Comparison of ENCODE assay signal across 11 mouse cellular contexts in the genomic region with DNA sequence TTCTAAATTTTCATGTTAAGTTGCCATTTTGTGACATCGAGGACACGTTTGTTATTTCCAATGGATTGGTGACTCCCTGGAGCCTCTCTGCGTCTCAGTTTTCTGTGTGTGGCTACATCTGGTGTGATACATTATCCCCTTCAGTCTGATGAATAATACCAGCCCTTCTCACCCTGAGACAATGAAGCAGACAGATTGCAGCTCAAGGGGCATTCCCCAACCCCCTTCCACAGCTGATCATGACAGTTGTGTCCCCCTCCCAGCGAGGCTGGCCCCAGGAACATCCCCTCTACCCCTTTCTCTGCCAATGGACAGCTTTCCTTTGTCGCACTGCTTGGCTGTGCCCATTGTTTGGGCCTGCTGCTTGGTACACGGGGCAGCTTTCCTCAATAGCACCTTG. TPM values are rescaled to one million over a fixed set of nuclear protein-coding genes. Genes with fewer than 3 reads are reported as not detected.
A peak's percentile ranks its signal among the peaks of the same experiment; 100 is the strongest.
DNase-seq lines count a peak whose midpoint lies in the region; ATAC-seq and TF ChIP-seq lines count a peak whose summit lies in the region.
"Had no signal": no experiment of that assay in that cellular context is flagged by ENCODE, and none has a peak within 500 bp of the region (broad histone marks: within the 10 kb centered on the region; RNA-seq: fewer than 3 reads in every experiment).

No protein-coding gene starts in this region.

- H3K27me3 ChIP-seq in forebrain, embryonic 14.5 days (replicated peaks; ENCODE audit: control insufficient read depth, insufficient read depth, low read length) = no peaks in the 10 kb centered on the region
- H3K27me3 ChIP-seq in neural tube, embryonic 15.5 days (replicated peaks) = no peaks in the 10 kb centered on the region

- 51% methylated on average over 6 of the region's 6 CpGs for WGBS in lung, adult 2 months
- 9% methylated on average over 6 of the region's 6 CpGs for WGBS in forebrain, embryonic 14.5 days
- 11% methylated on average over 6 of the region's 6 CpGs for WGBS in neural tube, embryonic 15.5 days

- TF ChIP-seq POLR2A in lung, adult 2 months (IDR thresholded peaks at IDR 0.05; ENCODE audit: borderline replicate concordance, extremely low read depth, low read depth, low read length) = no peak

- H3K4me2 ChIP-seq in forebrain, embryonic 14.5 days (ENCODE audit: low read length) = peak overlapping the region; percentile 36
- no peak overlapping the region for H3K4me2 ChIP-seq in neural tube, embryonic 15.5 days

- H3K36me3 ChIP-seq in forebrain, embryonic 14.5 days (ENCODE audit: control insufficient read depth, insufficient read depth, low read length) = peaks cover 23% of the 10 kb centered on the region
- 0 out of 2 replicates have a peak, but pooled peaks cover 8% of the 10 kb centered on the region for H3K36me3 ChIP-seq in neural tube, embryonic 15.5 days

- H3K4me1 ChIP-seq in lung, adult 2 months (ENCODE audit: control insufficient read depth, insufficient read depth, low read length) = peaks cover 10% of the 10 kb centered on the region
- H3K4me1 ChIP-seq in forebrain, embryonic 14.5 days (ENCODE audit: control insufficient read depth, insufficient read depth, low read length) = peaks cover 52% of the 10 kb centered on the region
- H3K4me1 ChIP-seq in neural tube, embryonic 15.5 days = peaks cover 41% of the 10 kb centered on the region

- peak overlapping the region; percentile 21 for H3K4me3 ChIP-seq in lung, adult 2 months (replicated peaks; ENCODE audit: extremely low read depth, low read depth, low read length)
- no peak overlapping the region for H3K4me3 ChIP-seq in forebrain, embryonic 14.5 days (ENCODE audit: low read depth, low read length)
- H3K4me3 ChIP-seq in neural tube, embryonic 15.5 days (replicated peaks) = no peak overlapping the region

- DNase-seq in lung, adult 2 months = no peak
- DNase-seq in lung, postnatal 25 days (ENCODE audit: low spot score) = no peak
- peak; percentile 80 for DNase-seq in forebrain, embryonic 14.5 days (ENCODE audit: low spot score)
- peak; percentile 79 for DNase-seq in mesoderm, embryonic 11.5 days (ENCODE audit: low read depth, low spot score)
- DNase-seq in ovary, adult 18-20 months (ENCODE audit: low spot score) = no peak
- DNase-seq in cerebellum, postnatal 36 days = no peak
- DNase-seq in adrenal gland, postnatal 25 days = no peak
- DNase-seq: thymus, adult 2 months had no signal

- H3K27ac ChIP-seq in forebrain, embryonic 14.5 days (ENCODE audit: low read depth, low read length) = peak overlapping the region; percentile 89
- peak overlapping the region; percentile 79 for H3K27ac ChIP-seq in neural tube, embryonic 15.5 days (replicated peaks)
- H3K27ac ChIP-seq: liver, embryonic 14.5 days had no signal

- ATAC-seq in forebrain, embryonic 14.5 days = peak; percentile 78
- ATAC-seq in neural tube, embryonic 15.5 days (ENCODE audit: low FRiP score) = peak; percentile 33; the same call in 1 of the 2 replicates
- ATAC-seq: intestine, postnatal 0 days had no signal

- no peaks in the 10 kb centered on the region for H3K9me3 ChIP-seq in forebrain, embryonic 14.5 days (replicated peaks; ENCODE audit: control insufficient read depth, low read length)
- H3K9me3 ChIP-seq in neural tube, embryonic 15.5 days (replicated peaks) = no peaks in the 10 kb centered on the region

- TF ChIP-seq CTCF in lung, adult 2 months (IDR thresholded peaks at IDR 0.05; ENCODE audit: insufficient read depth, low read length) = no peak

- H3K9ac ChIP-seq in forebrain, embryonic 14.5 days (ENCODE audit: low read length) = 0 out of 2 replicates have a peak overlapping the region, but pooled peaks have one; percentile 25
- no peak overlapping the region for H3K9ac ChIP-seq in neural tube, embryonic 15.5 days (replicated peaks)
- H3K9ac ChIP-seq: liver, embryonic 14.5 days had no signal

RNA-seq across cellular contexts. Expression of gene Cemip2, which starts 11.5 kb away (rescaled TPM):
- 33.8 and 37.1 TPM in 2 replicates for polyA plus RNA-seq in lung, adult 2 months (2012; rRNA removed)
- polyA plus RNA-seq in forebrain, embryonic 14.5 days (2014; fragmentation: Nextera tagmentation; extraction: Ambion mirVana) = 29.2 and 35.3 TPM in 2 replicates
- polyA plus RNA-seq in neural tube, embryonic 15.5 days (2015; fragmentation: Nextera tagmentation; extraction: Ambion mirVana) = 16.0 and 16.9 TPM in 2 replicates
- 23.8 and 25.8 TPM in 2 replicates for total RNA-seq in adrenal gland, postnatal 25 days (2021)

Comparison
In these comparisons a context has a peak if more than half of its experiments do, and no peak if none do; other contexts are left out.
1. DNase-seq: peak in forebrain, embryonic 14.5 days (single experiment) and mesoderm, embryonic 11.5 days (single experiment); none in lung, adult 2 months (single experiment), lung, postnatal 25 days (single experiment), ovary, adult 18-20 months (single experiment), cerebellum, postnatal 36 days (0 of 2) and adrenal gland, postnatal 25 days (single experiment).